Mouse (Mus musculus) naive thymus-derived CD4-positive, alpha-beta T cell, adult 2 months (primary cell): Measurements from ENCODE around the gene Ly86.

ENCODE experiments used
- DNase-seq: peaks from one replicate; pipeline ENCODE4 v3.0.0-alpha.2; 2011; ENCODE audit warnings: low read depth

The Ly86 gene

DNA sequence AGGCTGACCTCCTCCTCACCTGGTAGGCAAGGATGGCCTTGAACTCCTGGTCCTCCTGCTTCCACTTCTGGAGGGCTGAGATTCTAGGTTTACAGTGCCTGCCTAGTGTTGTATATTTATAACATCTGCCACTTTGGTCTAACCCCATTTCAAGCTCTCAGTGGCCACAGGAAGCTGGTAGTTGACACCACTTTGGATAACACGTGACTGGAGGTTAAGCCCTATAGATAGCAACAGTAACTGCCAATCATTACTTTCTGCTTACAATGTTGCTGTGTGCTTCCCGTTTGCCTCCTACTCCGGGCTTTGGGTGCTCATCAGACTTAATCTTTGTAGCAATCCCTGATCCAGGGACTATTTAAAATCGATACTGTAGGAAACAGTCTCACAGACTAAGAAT is 87.6 kb downstream of the Ly86 start:
- no peak for DNase-seq

DNA sequence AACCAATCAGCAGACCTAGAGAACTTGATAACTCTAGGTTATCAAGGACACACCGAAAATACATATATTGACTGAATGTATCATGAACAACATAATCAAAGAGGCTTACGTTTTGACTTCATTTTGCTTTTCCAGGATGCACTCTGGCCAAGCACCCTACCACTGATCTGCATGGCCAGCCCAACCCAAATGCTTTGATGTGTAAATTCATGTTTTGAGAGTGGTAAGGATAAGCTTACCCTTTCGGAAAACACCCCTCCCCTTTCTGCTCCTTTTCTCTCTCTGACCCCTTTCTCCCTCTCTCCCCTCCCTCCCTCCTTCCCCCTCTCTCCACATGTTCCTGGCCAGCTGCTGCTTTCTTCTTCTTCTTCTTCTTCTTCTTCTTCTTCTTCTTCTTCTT is 88.1 kb downstream of the Ly86 start:
- DNase-seq = no peak

DNA sequence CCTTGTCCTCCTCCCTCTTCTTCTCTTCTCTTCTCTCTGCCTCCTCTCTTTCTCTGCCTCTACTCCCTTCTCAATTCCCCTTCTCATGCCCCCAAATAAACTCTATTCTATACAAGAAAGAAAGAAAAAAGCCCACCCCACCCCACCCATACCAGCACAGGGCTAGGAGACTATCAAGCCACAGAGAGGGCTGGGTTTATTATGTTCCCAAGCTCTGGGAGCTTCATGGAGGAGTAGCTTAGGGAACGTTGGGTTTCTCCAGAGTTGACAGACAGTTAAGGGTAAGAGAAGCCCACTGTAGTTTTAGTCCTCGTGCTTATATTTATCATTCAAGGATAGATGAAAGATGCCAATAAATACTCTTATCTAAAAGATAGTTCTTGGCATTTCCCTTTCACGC is 88.7 kb downstream of the Ly86 start:
- no peak for DNase-seq

DNA sequence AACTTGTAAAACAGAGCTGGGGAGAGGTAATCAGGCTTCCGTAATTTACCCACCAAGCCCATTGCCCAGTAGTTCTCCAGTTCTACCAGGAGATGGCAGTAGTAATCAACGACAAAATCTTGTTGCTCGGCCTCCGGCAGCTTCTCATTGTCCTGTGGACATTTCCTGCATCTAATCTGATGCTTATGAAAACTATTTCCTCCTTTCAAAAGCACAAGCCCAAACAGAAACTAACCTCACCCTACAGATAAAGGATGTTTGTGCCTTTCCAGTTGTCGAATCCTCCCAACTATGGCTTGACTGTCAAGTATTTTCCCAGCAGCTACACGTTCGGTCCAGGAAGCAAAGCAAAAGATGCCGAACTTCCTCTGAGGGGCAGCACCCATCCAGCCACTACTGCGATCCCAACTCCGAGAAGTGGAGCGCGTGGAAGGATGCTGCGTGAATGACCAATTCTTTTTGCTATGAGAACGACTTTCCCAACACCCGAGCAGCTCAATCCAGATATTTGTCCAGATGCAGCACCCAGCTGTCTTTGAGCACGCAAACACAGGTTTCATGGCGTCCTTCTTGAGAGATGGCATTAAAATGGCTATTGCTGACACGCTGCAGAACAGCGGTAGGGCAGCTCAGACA is 89.2 kb downstream of the Ly86 start:
- DNase-seq = peak; percentile 89

DNA sequence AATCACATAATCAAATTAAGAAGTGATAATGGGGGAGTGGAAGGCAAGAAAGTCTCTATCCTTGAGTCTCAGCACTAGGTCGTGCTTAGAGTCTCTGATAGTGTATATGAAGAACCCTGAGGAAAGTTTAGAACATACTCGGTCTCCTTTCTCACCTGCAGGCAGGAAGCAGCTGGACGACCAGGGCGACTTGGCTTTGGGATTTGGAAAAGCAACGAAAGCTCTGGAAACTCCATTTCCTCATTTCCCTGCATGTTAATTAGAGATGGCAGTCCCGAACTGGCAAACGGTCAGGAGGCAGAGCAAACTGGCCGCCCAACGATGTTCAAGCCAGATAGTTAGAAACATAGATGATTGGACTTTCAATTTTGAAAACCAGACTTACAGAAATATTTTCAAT is 89.8 kb downstream of the Ly86 start:
- no peak for DNase-seq

DNA sequence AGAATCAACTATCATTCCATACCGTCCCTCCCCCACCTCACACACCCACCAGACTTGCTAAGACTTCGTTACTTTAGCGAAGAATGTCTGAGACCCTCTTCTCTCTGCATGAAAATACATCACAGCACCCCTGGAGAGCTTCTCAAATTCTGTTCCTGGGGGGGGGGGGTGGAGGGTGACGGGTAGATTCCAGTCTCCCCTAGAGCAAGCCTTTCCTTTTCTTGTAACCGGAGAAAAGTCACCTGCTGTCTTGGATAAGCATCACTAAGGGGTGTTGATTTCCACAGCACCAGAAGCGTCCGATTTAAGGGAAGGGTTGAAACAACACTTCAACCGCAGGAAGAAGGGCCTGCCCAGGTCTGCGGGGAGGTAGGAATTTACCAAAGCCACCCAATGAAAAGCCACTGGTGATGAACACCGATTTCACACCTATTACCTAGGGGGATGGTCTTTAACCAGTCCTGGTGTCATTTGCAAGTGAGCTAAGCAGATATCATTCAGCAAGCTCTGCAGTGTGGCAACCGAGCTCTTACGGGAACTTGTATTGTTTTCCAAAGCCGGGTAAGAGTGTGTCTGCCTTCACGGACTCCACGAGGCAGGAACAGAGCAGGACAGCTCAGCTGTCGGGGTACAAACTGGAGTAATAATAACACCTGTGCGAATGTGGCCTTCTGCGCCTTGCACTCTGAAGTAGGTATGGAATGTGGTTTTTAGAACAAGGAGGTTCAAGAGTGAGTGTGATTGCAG is 91.4 kb downstream of the Ly86 start:
- no peak for DNase-seq

DNA sequence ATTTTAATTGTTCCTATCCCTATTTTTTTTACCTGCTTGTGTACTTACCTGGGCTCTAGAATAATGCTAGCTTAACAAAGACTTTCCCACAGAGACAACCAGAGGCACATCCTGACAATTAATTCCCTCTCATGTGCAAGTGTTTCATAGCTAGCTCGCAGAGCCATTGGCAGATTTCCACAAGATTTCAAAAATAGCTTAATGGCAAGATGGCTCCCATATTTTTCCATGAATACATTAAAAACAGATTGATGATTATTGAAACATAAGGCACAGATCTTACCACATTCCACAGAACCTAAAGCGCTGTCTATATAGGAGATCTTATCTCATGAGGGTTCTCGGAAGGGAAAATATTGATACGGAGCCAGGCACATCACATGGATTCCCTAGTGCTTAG is 93.8 kb downstream of the Ly86 start:
- no peak for DNase-seq

DNA sequence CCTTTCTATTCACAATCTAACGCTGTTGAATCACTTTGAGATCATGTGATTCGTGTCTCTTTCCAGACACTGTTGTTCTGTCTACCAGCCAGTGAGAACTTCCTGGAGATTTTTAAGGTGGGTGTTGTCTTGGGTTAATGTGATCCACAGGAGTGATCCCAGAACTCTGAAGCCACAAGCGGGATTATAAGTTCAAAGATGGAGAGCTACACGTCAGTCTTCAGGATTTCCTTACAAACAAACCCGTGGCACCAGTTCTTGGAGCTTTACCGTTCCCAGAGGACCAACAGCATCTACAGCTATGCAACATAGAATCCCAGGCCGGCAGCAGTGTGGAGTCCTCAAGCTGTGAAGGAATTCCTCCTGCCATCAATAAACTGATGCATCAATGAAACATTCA is 94.5 kb downstream of the Ly86 start:
- no peak for DNase-seq

DNA sequence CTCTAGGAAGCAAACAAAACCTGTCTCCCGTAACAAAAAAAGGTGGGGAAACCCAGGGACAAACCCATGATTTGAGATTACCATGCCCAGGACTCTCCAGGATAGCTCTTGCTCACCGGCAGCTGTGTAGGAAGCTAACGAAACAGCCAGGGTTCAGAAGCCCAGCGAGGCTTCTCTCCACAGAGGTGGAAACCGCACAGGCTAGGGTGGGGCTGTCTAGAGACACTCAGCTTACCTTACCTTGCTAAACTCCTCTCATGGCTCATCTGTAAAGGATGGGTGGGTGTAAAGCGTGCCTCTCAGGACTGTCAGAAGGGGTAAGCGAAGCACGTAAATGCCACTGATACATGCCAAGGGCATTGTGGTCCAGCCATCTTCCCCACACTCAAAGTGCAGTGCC is 94.9 kb downstream of the Ly86 start:
- no peak for DNase-seq

DNA sequence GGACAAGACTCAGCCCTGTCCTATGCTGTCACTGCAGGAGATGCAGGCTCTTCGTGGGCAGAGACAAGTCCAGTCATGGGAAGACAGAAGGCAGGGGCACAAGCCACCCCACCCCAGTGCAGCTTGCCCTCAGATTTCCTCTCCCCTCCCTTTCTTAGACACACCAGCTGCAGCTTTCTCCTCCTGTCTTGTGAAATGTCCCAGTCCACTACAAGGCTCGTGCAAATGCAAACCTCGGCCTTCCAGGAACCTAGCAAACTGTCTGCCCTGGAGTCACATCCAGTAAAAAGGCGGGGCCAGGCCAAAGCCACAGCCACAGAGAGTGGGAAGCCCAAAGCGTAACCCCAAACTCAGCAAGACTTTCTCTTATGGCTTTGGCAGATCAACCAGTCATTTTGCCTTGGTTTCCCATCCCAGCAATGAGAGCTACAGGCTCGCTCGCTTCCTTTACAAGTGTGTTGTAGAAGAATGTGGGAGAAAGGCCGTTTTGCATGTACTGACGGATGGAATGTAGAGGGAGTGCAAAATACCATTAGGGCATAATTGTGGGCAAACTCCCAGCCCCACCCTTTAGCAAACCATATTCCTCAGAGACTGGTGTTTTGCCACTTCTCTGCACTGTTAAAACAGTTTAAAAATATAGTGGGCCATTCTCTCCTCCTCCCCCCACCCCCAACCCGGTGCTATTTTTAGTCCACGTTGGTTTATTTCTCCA is 95.7 kb downstream of the Ly86 start:
- no peak for DNase-seq

DNA sequence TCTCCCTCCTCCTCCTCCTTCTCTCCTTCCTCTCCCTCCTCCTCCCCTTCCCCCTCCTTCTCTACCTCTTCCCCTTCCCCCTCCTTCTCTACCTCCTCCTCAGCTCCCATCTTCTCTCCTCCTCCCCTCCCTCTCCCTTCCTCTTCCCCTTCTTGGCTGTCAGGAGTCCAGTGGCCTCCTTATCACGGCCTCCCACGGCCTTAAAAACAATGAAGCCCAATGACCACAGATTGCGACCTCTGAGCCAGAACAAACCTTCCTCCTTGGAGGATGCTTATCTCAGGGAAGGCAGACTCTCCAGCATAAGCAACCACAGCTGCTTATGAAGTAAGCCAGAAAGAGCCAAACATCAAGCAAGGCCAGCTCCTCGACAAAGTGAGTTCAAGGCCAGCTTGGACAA is 97.0 kb downstream of the Ly86 start:
- DNase-seq = no peak

DNA sequence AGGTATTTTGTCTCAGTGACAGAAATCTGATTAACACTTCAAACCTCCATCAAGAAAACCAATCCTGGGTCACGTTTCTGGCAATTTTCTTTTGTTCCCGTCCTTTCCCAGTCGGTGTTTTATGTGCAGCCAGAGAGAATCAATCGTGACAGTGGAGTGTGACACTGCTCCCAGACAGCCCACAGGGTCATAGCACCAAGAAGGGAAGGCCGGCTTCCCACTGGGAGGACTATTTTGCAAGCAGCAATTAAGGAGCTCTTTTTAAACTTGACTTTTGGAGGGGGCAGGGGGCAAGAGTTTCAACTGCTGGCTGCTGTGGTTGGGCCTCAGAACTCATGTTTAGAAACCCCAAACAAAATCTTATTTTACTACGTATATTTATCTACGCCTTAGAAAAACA is 97.5 kb downstream of the Ly86 start:
- no peak for DNase-seq

DNA sequence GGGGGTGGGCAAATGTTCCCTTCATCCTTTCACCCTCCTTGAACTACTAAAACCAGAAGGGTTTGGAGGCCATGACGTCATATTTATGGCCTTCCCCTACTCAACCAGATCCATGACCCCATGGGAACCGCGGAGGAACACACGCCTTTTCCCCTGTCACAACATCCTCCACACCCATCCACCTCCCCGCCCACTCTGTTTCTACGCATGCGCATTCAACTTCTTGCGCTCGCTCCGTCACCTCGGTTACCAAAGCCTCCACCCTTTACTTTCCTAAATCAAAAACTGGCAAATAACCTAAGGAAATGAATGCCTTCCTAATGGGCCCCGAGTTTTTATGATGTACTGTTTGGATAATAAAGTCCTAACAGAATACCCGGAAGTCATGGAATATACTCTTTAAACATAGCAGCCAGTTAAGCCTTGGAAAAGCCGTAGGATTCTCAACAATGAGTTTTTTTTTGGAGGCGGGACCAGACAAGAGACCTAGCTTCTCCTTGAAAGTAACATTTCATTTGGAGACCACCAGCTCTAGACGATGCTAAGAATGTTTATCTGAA is 101.8 kb downstream of the Ly86 start:
- no peak for DNase-seq

DNA sequence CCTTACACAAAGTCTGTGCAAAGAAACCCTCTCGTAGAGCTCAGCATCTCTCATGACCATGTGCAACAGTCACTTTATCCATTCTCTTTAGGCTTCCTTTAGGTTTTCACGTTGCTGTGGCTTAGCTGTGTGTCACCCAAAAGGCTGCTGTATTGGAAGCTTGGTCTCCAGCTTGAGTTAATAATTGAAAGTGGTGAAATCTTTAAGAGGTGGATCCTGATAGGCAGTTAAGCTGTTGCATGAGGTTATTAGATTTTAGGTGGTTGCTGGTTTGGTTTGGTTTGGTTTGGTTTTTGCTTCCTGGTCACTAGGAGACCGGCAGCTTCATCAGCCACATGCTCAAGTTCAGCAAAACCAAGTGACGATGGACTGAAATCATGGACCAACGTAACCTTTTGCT is 106.0 kb downstream of the Ly86 start:
- DNase-seq = no peak

DNA sequence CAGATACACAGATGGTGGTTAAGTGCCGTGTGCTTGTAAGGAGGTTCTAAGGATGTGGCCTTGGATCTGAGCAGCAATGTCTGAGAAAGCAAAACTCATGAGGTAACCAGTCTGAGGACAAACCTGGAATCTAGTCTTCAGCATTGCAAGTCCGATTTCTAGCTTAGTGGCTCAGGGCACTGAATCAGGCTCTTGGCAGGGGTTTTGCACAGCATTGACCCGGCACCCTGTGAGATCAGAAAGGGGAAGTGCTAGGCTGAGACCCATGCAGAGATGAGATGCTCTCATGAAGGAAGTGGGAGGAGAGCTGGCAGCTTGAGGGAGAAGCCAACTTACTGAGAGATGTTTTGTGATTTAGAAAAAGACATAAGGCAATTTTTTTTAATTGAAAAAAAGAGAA is 106.5 kb downstream of the Ly86 start:
- no peak for DNase-seq

DNA sequence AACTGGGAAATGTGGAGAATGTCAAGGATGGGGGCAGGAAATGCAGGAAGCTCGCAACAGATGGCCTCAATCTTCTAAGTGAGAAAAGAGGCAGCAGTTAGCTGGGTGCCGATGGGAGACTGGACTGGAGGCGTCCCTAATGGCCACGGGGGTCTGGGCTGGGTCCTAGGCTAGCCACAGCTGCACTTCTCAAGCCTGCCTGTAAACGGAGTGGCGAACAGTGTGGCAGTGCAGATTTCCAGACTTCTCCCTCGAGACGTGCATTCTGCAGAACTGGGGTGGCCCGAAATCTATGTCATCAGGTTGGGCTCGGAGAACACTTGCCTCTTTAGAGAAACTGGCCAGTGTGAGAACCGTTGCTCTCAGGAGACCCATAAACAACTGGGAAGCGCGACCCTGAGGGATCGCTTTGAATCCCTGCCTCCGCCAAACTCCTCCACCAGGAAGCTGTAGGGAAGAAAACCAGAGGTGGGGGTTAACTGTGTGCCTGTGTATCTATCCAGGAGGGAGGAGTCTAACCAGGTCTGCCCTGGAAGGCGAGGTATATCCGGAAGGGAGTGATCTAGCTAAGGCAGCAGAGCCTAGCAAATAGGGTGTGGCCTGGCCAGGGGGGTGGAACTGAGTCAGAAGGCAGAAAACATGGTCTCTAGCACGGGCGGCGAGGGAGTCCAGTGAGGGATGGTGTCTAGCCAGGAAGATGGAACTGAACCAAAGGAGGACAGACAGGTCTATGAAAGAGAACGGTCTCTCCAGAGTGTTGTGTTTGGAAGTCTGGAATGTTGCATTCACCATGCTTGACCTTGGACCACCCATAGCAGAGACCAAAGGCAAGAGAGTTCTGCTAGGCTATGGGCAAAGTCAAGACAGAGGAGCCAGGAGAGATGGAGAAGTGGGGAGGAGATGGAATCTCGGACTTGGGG is 107.3 kb downstream of the Ly86 start:
- peak; percentile 45 for DNase-seq

DNA sequence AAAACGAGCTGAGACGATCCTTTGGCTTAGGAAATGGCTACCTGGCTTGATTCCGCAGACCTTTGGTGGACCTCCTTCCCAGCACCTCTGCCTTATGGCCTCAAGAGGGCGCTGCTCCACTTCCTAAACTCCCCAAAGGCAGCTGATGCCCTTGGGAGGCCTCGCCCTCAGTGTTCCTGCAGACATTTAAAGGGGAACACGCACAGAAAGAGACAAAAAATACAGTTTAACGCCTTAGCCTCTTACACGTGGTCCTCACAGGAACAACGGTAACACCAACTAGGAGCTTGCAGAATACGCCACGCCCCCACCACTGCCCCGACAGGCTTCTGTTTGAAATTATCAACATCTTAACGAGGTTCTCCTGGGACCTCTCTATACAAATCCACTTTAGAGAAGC is 108.2 kb downstream of the Ly86 start:
- DNase-seq = peak; percentile 80

DNA sequence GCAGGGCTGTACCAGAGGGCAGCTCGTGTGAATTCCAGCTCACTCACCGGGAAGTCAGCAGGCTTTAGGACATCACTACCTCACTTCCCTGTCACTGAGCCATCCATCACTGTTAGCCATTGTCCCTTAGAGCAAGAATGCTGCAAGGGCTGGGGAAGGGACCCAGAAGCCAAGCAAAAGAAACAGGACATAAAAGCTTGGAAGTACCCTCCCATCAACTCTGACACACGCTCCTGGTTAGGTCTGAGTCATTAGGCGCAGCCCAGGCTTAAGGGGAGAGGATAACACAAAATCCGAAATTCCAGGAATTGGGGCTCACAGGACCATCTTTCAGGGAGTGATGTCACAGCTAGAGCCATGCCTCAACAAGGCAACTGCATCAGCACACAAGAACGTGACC is 109.3 kb downstream of the Ly86 start:
- no peak for DNase-seq

DNA sequence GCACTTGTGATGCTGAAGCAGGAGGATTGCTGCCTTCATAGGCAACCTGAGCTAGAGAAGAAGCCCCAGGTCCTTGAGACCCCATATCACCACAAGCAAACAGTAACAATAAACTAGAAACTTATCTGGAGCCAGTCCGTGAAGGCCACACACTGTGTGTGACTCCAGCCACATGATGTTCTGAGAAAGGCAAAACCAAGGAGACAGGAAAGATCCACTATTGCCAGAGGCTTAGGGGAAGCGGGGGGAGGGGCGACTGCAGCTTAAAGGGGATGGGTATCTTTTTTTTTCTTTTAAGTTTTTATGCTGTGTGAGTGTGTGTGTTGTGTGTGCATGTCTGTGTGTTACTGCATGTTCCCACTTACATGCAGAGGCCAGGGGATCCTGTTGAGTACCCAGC is 110.6 kb downstream of the Ly86 start:
- no peak for DNase-seq

DNA sequence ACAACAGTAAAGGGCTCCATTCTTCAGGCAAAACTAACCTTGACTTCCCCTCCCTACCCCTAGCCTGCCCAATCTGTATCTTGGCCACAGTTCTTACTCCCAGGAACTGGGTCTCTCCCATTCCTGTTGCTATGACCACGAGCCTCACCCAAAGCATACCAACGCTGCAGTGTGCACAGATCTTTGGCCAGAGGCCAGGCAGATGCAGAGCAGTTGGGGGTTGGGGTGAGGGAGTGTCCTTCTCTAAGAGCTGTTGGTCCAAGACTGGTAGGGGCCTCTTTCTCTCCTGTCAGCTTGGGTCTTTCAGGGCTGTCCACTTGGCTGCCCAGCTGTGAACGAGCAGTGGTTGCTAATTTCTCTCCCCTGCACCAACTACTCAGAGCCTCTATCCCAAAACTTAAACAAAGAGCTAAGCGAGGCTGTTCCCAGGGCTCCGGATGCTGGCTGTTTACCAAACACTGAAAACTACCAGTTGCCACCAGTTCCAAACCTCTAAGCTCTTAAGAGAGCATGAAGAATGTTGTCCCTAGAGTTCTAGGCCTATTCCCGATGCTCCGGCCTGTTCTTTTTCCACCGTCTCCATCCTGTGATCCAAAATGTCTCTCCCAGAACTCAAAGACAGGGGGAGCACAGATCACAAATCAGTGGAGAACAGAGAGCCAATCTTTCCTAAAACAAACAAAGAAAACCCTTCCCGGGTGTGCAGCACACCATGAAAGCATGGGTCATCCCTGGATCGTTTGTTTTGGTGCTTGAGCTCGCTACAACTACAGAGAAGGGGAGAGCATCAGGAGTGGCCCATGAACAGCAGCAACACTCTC is 112.2 kb downstream of the Ly86 start:
- no peak for DNase-seq

DNA sequence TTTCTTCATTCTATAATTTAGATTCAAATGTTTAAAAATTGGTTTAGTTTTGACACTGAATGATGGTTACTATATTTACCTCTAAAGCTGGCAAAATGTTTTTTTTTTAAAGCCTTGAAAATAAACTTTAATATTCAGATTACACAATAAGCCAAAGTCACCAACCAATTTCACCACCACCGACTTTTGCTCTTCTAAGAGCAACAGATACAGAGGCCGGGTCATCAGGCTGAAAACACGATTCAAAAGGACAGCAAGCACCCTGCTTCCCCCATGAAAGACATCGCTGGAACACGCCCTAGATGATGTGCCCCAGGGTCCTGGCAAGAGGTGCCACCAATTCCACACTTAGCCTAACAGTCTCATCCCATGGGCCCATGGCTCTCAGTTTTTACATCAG is 113.5 kb downstream of the Ly86 start:
- no peak for DNase-seq
